Mouse (Mus musculus) cerebellum, adult (tissue): ENCODE results near the gene Slc35a2.
A peak's percentile ranks its signal among the peaks of the same experiment; 100 is the strongest.

ENCODE experiments used
- ATAC-seq: cut with Nextera tagmentation; 2 replicates; pipeline ENCODE4 v1.9.2; 2017; ENCODE audit warnings: mild to moderate bottlenecking, moderate library complexity, mixed read lengths; ENCODE audit not compliant: insufficient number of reproducible peaks, low FRiP score, low TSS enrichment

Gene Slc35a2

DNA sequence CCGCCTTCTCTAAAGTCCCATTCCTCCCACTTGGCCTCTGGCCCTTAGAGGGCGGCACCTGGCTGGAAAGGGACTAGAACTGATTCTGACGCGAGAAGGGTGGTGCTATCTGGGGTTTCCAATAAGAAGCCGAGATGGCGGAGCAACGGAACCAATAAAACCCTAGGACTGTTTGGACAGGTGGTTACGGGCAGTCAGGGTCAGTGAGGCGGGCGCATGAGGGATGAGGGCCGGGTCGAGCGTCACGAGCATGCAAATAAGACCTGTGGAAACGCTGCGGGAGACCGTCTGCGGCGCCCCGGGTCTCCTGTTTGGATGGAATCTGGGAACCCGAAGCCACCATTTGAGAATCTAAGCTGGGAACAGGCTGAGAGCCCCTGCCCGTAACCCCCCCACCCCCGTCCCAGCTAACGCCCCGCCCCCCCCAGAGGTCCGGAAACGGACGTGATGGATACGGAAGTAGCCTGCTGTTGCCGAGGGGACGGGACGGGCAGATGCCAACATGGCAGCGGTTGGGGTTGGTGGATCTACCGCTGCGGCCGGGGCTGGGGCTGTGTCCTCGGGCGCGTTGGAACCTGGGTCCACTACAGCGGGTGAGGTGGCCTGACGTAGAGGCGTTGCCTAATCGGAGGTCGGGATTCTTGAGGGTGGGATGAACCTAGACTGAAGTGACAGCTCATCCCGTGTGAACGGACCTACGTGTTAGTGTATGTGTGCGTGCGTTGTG is at the start of gene Slc35a2:
Slc35a2 (plus strand) TSS at position 188 of the 727 bp plus-strand sequence.
- ATAC-seq, result peak; percentile 93

DNA sequence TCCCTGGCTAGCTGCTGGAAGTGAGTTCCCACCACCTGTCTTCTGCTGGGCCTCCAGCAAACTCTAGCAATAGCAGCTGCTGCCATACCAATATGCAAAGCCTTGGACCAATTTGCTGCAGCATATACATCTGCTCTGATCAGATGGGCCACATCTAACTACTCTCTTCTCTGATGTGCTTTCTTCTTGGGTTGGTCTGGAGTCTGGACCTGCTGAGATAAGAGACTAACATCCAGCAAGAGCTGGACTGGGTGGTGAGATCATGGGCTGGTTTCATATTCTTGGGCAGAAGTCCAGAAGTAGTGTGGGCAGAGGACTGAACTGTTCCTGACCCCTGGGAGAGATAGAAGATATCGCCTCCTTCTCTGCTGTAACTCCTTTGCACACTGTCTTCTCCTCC is 46.7 kb upstream of the Slc35a2 start:
- ATAC-seq, result no peak

DNA sequence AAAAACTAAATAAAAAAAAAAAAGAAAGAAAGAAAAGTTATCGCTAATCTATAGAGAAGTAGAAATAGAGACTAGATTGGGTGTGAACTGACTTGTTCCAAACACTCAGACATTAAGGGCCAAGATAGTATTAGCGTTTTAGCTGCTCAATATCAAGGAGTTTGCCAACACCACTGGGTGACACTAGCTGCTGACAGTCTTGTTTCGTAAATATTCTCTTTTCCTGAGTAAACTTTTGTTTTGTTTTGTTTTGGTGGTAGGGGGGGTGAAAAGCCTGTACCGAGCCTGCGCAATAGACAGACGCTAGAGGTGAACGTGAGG is 43.0 kb upstream of the Slc35a2 start:
- no peak for ATAC-seq

DNA sequence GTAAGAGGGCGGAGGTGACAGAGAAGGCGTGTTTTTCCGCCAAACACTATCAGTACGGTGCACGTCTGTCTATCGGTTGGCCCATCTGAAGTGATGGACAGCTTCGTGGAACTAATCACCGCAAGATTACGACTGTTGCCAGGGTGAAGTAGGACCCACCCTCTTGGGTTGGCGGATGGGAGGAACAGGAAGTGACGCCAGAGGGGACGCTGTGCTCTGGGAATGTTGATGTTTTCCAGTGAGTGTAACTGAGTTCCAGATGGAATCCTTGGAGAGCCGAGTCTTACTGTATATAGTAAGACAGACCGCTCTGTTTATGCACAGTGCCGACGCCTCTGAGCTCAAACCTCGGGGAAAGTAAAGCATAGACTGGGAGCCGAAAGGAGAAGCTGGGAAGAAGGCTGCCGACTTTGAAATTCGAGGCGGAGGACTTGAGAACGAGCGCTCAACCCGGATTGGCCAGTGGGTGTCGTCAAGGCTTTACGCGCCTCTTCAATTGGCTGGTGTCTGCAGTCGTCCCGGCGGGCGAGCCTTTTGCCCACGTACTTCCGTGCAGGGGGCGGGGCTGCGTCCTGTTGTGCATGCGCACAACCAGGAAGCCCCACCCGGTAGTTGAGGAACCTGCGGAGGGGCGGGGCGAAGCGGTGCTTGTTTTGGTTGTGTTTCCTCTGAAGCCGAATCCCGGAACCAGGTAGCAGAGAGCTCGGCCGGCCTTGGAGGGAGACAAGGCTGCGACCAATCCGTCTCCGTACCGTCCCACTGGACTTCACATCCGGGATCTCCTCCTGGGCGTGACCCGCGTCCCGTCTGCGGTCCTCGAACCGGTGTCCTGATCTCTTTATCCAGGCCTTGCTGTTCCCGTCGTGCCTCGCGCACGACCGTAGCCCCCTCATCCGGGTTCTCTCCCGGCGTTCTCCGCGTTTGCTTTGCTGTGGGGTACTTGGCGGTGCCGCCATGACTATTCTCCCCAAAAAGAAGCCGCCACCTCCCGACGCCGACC is 42.4 kb upstream of the Slc35a2 start, which contains the start of gene Otud5:
Otud5 (plus strand) TSS at position 202 of the 1,000 bp plus-strand sequence.
- peak; percentile 97 for ATAC-seq

DNA sequence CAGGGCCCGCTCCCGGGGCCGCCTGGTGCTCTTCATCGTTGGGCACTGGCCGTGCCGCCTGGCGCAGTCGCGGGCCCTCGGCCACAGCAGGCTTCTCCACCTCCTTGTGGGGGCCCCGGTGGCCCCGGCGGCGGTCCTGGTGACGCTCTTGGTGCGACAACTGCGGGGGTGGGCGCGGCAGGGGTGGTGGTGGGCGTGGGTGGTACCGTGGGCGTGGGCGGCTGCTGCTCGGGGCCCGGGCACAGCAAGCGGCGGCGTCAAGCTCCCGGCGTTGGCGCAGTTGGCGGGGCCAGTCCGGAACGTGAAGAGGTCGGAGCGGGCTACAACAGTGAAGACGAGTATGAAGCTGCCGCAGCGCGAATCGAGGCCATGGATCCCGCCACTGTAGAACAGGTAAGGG is 41.5 kb upstream of the Slc35a2 start:
- no peak for ATAC-seq

DNA sequence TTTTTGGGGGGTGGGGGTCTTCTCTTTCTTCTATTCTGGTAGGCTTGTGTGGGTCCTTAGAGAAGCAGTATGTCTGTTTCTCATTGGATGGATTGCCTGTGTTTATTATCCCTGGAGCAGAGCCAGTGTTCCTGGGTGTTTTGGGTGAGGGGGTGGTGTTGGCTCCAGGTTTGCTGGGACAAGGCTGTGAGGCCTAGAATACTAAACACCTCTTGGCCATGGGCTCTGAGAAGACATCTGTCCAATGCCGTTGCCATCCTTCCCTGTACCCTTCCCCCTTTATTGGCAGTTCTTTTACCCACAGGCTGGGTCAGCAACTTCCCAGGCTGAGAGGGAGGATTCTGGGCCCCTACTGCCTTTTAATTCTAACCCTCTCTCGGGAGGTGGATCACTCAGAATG is 36.0 kb upstream of the Slc35a2 start:
- no peak for ATAC-seq

DNA sequence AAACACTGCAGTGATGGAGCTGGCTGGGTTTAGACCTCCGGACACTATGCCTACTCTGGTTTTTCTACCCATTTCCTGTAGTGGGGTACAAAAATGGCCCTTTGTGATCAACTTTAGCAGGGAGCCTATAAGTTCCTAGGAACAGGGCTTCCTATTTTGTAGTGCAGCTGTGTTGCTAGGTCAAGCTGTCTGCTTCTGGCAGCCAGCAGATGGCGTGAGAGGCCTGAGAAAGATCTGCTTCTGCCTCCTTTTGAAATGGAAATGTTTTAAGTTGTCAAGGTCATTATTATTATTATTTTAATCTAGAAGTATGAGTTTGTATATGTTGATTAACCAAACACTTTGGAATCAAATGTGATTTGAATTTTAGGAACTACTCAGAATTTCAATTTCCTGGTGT is 29.2 kb upstream of the Slc35a2 start:
- ATAC-seq, result no peak

DNA sequence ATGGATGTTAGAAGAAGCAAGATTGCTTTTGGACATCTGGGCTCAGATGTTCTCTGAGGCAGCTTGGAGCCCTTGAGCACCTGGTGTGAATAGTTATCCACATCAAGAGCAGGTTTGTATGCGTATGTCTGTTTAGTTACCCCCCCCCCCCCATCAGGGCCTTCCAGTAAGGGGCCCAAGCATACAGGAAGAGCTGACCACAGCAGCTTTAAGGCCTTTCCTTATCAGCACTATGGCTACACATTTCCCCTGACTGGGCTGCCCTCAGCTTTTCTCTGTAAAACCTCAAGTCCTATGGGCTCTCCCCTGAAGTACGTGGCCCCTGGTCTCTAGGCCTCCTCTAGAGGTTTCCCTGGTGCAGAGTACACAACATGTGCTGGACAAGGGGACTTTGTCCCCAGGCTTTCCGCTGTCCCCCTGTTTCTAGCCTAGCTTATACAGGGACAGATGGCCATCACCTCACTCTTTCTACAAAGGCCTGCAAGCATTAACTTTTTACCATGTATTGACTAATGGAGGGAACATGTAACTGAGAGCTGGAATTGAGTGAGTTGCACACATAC is 24.6 kb upstream of the Slc35a2 start:
- no peak for ATAC-seq

DNA sequence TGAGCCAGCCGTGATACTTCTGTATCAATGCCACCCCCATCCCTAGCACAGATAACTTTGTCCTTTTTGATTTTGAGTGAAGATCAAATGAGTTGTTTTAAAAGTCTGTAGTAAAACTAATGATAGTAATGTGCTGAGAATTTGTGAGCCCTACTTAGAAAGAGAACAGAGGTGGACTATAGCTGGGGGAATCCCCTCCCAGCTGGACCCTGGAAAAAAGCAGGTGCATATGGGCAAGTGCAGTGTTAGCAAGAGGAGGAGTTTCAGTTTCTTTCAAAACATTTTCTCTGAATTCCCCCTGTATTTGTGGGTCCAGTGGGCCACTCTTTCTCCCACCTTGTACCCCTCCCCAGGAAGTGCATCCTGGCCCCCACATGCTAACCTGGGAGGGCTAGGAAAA is 20.6 kb upstream of the Slc35a2 start:
- no peak for ATAC-seq

DNA sequence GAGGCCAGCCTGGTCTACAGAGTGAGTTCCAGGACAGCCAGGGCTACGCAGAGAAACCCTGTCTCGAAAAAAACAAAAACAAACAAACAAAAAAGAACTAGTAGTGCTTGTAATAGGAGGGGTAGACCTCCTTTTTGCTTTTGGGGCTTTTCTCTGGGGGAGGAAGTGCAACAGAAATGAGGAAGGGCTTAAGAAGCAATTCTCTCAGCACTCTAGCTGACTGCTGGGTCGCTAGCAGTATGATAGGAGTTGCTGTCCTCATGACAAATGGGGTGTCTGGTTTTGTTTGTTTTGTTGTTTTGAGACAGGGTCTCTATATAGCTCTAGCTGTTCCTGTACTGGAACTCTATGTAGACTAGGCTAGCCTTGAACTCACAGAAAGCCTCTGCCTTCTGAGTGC is 19.3 kb upstream of the Slc35a2 start:
- ATAC-seq, result no peak

DNA sequence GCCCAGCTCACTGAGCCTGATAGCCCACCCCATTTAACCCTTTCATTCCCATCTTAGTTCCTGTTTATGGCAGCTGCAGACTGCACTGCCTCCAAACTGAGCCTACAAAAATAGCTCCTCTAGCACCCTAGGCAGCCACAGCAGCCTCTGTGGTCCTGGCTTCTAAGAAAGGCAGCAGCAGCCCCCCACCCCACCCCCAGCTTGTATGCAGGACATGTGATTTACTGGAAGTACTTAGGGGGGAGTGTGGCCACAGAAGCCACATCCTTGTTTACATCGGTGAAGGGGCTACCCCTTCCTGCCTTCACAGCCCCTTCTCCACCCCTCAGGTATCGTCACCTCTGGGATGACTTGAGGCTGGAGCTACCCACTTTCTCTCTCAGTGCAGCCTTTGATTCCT is 18.5 kb upstream of the Slc35a2 start:
- ATAC-seq, result no peak

DNA sequence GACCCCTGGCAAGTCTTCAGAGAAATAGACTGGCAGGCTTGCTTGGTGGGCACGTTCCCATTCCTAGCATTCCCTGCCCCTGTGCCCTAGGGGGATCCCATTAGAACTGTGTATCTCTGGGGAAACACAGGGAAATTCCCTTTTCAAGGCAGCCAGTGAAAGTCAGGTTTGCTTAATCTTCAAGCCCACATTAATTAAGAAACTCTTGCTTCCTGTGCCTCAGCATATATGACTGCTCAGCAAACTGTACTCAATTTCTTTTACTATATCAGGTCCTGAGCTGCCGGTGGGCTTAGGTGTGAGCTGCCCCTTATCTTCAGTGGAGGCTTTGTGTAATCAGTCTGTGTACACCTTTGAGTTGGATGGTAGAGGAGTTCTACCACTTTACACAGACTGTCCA is 18.0 kb upstream of the Slc35a2 start:
- no peak for ATAC-seq

DNA sequence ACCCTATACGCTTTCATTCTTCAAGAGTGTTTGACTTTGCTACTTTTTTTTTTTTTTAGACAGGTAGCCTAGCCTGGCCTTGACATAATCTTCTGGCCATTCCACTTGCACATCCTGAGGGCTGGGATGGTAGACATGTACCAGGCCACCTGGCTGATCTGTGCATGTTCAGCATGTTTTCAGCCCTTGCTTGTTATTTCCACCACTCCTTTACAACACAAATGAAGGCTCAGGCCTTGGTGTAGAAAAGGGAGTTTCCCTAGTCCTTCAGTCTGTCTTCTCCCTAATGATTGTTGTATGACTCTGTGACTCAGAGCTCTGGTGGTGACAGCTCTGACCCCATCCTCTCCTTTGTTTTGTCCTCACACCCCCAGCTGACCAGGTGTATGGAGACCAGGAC is 16.7 kb upstream of the Slc35a2 start:
- ATAC-seq, result no peak

DNA sequence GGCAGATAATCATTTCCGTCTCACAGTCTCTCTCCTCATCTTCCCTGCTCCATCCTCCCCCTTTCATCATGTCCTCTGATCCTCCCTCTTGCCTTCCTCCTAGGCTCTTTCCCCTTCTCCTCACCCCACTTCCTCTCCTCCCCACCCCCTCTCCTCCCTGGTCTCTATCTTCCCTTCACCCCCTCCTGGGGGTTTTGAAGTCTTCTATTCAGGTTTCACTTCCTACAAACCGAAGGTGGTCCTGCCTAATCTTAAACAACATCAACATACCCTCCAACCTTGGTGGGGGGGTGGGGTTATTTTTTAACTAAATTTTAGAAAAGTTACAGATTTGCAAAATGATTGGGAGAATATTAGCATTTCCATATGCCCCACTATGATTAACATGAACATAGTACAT is 15.3 kb upstream of the Slc35a2 start:
- no peak for ATAC-seq

DNA sequence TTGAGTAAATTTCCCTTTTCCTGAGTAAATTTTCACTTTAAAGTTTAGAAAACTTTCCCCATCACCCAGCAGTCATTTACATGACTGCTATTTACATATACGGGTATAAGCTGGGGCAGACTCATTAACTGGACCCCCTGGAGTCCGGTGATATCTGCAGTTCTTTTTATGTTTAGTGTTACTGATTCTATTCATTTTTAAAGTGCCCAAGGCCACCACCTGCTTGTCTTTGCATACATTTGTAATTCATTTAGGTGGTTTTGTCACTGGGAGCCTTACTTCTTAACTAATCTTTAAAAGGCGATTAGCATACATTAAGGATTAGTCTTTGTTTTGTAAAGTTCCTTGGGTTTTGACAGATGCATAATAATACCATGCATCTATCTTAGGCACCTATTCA is 14.0 kb upstream of the Slc35a2 start:
- ATAC-seq, result no peak

DNA sequence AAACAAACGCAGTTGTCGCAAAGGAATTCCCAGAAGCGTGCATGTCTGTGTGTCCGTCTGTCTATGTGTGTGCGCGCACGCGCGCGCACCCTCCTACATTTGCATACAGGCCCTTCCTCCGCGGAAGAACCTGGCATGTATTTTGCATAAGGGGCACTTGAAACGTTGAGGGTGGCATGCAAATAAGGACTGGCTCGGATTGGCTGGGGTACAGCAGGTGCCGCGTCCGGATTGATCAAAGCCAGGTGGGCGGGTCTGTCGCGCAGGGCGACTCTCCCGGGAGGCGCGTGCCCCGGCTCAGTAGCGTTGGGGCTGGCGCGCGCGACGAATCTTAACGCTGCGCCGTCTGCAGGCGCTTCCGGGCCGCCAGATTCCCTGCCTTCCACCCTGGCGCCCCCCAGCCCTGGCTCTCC is 5.8 kb upstream of the Slc35a2 start, which contains the start of gene Pim2:
Pim2 (plus strand) TSS at position 256 of the 413 bp plus-strand sequence.
- ATAC-seq, result peak; percentile 85

DNA sequence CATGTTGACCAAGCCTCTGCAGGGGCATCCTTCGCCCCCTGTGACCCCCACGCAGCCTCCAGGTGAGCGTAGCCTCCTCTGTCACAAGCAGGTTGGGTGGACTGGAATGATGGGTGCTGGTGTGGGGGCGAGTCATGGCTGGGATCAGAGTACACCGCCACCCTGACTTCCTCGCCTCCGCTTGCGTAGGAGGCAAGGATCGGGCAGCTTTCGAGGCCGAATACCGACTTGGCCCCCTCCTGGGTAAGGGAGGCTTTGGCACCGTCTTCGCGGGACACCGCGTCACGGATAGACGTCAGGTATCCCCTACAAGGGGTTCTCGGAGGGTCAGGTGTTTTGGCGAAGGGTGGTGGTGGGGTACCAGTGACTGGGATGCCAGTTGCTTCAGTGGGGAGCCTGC is 5.3 kb upstream of the Slc35a2 start:
- 0 out of 2 replicates have a peak, but pooled peaks have one; percentile 11 for ATAC-seq

DNA sequence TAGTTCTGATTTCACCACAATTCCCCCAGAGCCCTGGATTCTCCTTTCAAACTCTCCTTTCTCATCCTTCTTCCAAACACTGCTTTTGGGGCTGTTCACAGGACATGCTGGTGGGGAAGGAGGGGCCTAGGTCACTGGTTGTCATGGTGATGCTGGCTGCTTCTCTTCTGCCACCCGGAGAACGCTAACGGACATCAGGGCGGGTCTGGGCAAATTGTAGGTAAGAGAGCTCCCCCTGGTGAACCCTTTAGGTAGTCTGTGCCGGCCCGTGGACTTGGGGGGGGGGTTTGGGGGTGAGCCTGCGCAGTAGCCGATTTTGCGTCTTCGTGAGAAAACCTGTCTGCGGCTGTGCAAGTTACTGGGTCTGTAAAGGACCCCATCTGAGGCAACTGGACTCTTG is 4.0 kb upstream of the Slc35a2 start:
- ATAC-seq, result peak; percentile 49

DNA sequence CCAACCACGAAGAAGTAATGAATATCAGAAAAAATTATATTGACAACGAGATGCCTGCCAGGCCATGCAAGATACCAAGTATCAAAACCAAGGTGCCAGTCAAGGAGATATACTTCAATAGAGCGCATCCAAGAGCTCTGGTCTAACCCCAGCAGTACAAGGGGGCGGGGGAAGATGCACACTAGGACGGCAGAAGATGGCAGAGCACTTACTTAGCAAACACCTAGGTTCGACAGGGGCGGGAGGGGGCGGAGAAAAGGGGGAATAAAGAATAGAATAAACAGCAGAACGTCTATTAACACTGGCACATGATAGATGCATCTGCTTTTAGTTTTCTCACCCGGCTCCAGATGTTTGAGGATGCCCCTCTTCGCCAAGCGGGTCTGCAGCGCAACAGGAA is 14.4 kb downstream of the Slc35a2 start:
- ATAC-seq, result no peak

DNA sequence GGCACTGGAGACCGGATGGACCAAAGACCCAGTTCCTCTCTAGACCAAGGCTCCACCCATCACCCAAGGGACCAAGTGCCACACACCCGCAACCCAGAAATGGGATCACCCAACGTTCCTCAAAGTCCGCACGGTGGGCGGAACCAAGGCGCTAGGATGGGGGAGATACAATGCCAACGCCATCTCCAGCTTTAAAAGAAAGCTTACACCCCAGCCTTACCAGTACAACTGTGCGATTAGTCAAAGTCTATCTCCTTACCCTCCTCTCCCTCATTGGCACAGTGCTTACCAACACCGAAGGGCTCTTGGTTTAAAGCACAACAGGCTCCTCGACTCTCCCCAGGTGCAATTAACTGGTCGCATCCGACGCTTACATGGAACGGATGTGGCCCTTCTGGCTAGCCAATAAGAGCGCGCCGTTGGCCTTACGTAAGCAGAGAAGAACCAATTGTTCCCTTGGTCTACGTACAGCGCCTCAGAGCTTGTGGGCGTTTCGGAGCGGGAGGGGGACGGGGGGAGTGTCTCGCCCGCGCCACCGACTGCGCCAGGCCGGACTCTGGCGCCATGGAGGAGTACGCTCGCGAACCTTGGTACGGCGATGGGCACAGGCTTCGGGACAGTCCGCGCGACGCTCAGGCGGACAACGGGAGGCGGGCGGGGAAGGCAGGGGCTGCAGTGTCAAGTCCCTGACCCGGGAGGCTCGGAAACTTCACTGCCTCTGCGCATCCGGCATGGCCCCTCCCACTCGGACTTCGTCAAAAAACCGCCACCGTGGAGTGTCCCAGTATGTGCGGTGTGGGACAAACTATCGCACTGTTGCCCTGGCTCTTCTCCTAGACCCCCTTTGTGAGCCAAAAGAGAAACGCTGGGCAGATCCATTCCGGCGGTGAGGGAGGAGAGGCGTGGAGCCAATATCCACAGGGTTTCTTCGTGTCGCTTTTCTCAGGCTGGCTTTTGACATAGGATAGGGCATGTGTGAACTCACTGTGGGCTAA is 15.3 kb downstream of the Slc35a2 start, which contains the start of the genes Pqbp1 and Timm17b:
Pqbp1 (minus strand) TSS at position 390 of the 995 bp plus-strand sequence.
Timm17b (plus strand) TSS at position 478 of the 995 bp plus-strand sequence.
- peak; percentile 99 for ATAC-seq
